Mouse (Mus musculus): ENCODE results near the gene Tnfrsf18. TPM values are rescaled to one million over a fixed set of nuclear protein-coding genes. Genes with fewer than 3 reads are reported as not detected.

Tnfrsf18 gene
- polyA plus RNA-seq, 1 experiment = 7.9 TPM

DNA sequence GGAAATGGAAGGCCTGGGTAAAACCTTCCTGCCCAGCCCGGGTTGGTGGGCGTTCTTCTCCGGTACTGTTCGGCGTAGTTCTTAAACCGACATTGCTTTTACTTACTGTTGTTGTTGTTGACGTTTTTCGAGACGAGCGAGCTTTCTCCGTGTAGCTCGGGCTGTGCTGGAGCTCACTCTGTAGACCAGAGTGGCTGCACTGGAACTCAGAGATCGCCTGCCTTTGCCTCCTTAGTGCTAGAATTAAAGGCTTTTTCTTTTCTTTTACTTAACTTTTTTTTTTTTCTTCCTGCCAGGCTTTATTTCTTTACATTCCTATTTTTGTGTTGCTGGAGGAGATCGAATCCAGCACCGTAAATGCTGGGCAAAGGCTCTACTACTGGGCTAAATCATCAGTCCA lies 32.4 kb upstream of the Tnfrsf18 start:
- Histone ChIP-seq H3K4me3 (replicated peaks; ENCODE audit: control insufficient read depth, low read depth, low read length) (peak overlapping the region; percentile 80), H3K4me1 (ENCODE audit: control insufficient read depth, insufficient read depth, low read length) (peaks cover 8% of the 10 kb centered on the region), H3K27ac (ENCODE audit: control insufficient read depth, insufficient read depth, low read depth, low read length, poor library complexity) (peak overlapping the region; percentile 100)
- TF ChIP-seq CTCF (IDR thresholded peaks at IDR 0.05; ENCODE audit: control insufficient read depth, insufficient read depth, low read length) (no peak), POLR2A (IDR thresholded peaks at IDR 0.05; ENCODE audit: borderline replicate concordance, control insufficient read depth, low read depth, low read length) (no peak)
- WGBS = 3% methylated on average over 15 of the region's 15 CpGs

DNA sequence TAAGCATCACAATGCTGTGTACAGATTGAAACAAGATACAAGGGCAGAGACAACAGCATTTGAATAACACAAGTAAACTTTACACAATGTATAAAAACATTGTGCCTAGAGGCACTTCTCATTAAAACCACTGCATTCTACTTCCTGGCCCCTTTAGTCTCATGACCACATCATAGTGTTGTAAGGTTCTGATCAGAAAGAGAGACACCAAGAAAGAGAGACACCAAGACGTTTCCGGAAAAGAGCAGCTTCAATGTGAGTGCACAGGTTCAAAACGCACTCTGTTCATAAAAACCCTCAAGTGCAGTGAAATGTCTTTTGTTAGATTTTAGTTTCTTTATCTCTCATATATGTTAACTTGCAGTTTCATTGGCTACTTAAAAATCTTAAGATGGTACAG lies 21.9 kb upstream of the Tnfrsf18 start:
- Histone ChIP-seq H3K27ac (ENCODE audit: control insufficient read depth, insufficient read depth, low read depth, low read length, poor library complexity) (no peak overlapping the region), H3K4me1 (ENCODE audit: control insufficient read depth, insufficient read depth, low read length) (no peaks in the 10 kb centered on the region), H3K4me3 (replicated peaks; ENCODE audit: control insufficient read depth, low read depth, low read length) (no peak overlapping the region)
- TF ChIP-seq POLR2A (IDR thresholded peaks at IDR 0.05; ENCODE audit: borderline replicate concordance, control insufficient read depth, low read depth, low read length) = no peak
- TF ChIP-seq CTCF (IDR thresholded peaks at IDR 0.05; ENCODE audit: control insufficient read depth, insufficient read depth, low read length) = no peak
- 84% methylated on average over 3 of the region's 3 CpGs for WGBS

DNA sequence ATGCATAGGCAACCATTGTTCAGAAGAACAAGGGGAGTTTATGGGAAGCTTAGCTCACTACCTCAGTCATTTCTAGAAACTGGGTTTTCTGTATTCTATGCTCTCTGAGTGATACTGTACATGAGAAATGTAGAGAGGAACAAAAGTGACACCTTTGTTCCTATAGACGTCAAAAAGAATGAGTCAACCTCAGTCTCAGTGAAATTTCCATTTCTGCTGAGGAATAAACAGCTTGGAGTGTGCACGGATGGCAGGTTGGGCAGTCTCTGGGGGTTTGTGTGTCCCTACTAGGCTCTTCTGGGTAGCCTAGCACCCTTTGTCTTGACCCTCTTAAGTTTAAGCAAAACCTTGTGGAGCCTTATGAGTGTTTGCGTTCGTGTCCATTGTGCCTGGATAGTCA lies 17.6 kb upstream of the Tnfrsf18 start:
- no peaks in the 10 kb centered on the region; the same call in 1 of the 2 replicates for H3K4me1 ChIP-seq (ENCODE audit: control insufficient read depth, insufficient read depth, low read length)
- TF ChIP-seq CTCF (IDR thresholded peaks at IDR 0.05; ENCODE audit: control insufficient read depth, insufficient read depth, low read length) (no peak), POLR2A (IDR thresholded peaks at IDR 0.05; ENCODE audit: borderline replicate concordance, control insufficient read depth, low read depth, low read length) (no peak)
- H3K27ac ChIP-seq (ENCODE audit: control insufficient read depth, insufficient read depth, low read depth, low read length, poor library complexity) = no peak overlapping the region
- no peak overlapping the region for H3K4me3 ChIP-seq (replicated peaks; ENCODE audit: control insufficient read depth, low read depth, low read length)
- 87% methylated on average over 4 of the region's 4 CpGs for WGBS

DNA sequence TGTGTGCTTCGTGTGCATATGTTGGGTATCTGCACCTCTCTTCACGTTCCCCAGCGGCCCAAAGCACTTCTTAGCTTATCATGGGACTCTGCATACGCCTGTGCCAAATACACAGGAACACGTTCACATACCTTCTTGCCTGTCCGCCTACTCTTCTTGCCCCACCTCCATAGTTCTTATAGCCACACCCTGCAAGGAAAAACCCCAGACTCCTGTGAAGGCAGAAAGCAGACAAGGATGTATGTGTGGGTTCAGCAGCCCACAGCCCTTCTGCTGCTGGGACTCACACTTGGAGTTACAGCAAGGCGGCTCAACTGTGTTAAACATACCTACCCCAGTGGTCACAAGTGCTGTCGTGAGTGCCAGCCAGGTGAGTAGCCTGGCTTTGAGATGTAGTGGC lies 12.3 kb upstream of the Tnfrsf18 start, which contains the start of gene Tnfrsf4:
Tnfrsf4 (plus strand) TSS at position 207 of the 400 bp plus-strand sequence.
- Histone ChIP-seq H3K27ac (ENCODE audit: control insufficient read depth, insufficient read depth, low read depth, low read length, poor library complexity) (no peak within 1 kb of the TSS), H3K4me1 (ENCODE audit: control insufficient read depth, insufficient read depth, low read length) (no peaks in the 10 kb centered on the region; the same call in 1 of the 2 replicates), H3K4me3 (replicated peaks; ENCODE audit: control insufficient read depth, low read depth, low read length) (no peak within 1 kb of the TSS)
- WGBS = 81% methylated on average over 8 of the region's 8 CpGs
- no peak for TF ChIP-seq CTCF (IDR thresholded peaks at IDR 0.05; ENCODE audit: control insufficient read depth, insufficient read depth, low read length)
- no peak for TF ChIP-seq POLR2A (IDR thresholded peaks at IDR 0.05; ENCODE audit: borderline replicate concordance, control insufficient read depth, low read depth, low read length)

DNA sequence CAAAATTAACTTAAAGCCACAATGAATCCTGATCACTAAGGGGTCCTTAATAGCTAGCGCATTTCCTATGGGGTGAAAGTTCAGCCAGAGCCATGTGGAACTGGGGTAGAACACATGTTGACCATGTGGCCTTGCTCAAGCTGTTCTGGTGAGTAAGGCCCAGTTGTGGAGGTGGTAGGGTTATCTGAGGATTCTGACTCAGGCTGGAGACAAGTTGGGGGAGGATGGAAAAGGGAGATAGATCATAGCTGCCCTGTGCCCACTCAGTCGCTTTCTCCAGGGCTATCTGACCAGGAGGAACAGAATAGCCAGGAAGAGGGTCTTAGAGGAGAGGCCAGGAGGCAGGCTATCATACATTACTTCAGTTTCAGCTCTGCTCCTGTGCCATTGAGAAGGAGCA lies 11.5 kb upstream of the Tnfrsf18 start:
- WGBS = 89% methylated on average over 2 of the region's 2 CpGs
- Histone ChIP-seq H3K4me1 (ENCODE audit: control insufficient read depth, insufficient read depth, low read length) (no peaks in the 10 kb centered on the region; the same call in 1 of the 2 replicates), H3K4me3 (replicated peaks; ENCODE audit: control insufficient read depth, low read depth, low read length) (no peak overlapping the region), H3K27ac (ENCODE audit: control insufficient read depth, insufficient read depth, low read depth, low read length, poor library complexity) (no peak overlapping the region)
- TF ChIP-seq POLR2A (IDR thresholded peaks at IDR 0.05; ENCODE audit: borderline replicate concordance, control insufficient read depth, low read depth, low read length) (no peak), CTCF (IDR thresholded peaks at IDR 0.05; ENCODE audit: control insufficient read depth, insufficient read depth, low read length) (no peak)

DNA sequence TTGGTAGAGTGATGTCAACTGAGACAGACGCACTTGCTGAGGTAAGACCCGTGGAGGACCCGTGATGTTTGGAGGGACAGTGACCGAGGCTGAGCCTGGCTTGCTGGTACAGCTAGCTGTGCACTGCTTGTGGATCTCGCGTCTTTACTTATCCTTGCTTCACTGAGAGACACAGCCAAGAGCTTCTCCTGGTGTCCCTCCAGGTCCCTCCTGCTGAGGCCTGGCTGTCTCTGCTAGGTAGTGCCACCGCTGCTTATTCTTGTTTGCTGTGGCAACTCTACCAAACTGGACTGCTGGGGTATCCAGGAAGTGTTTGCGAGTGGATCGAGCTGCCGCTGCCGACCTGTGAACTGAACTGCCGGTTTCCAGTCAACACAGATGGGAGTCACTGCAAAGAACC lies 6.2 kb upstream of the Tnfrsf18 start:
- Histone ChIP-seq H3K4me1 (ENCODE audit: control insufficient read depth, insufficient read depth, low read length) (no peaks in the 10 kb centered on the region), H3K4me3 (replicated peaks; ENCODE audit: control insufficient read depth, low read depth, low read length) (no peak overlapping the region), H3K27ac (ENCODE audit: control insufficient read depth, insufficient read depth, low read depth, low read length, poor library complexity) (no peak overlapping the region)
- no peak for TF ChIP-seq POLR2A (IDR thresholded peaks at IDR 0.05; ENCODE audit: borderline replicate concordance, control insufficient read depth, low read depth, low read length)
- no peak for TF ChIP-seq CTCF (IDR thresholded peaks at IDR 0.05; ENCODE audit: control insufficient read depth, insufficient read depth, low read length)
- 89% methylated on average over 12 of the region's 12 CpGs for WGBS

DNA sequence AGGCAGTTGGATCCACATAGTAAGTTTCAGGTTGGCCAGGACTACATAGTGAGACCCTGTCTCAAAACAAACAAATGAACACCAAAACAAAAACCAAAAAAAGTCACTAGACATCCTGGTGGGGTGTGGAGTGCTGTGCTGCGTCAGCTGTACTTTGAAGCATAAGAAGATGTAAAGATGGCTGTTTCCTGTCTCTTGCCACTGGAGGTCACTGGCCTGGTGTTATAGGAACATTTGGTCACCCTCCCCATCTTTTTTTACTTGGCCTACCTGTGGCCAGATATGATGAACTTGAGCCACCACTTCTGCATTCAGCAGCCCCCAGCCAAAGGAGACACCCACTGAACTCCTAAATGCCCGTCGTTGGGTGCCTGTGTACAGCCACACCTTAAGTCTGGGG lies 4.6 kb upstream of the Tnfrsf18 start:
- Histone ChIP-seq H3K4me1 (ENCODE audit: control insufficient read depth, insufficient read depth, low read length) (peaks cover 4% of the 10 kb centered on the region; the same call in 1 of the 2 replicates), H3K27ac (ENCODE audit: control insufficient read depth, insufficient read depth, low read depth, low read length, poor library complexity) (no peak overlapping the region), H3K4me3 (replicated peaks; ENCODE audit: control insufficient read depth, low read depth, low read length) (no peak overlapping the region)
- no peak for TF ChIP-seq POLR2A (IDR thresholded peaks at IDR 0.05; ENCODE audit: borderline replicate concordance, control insufficient read depth, low read depth, low read length)
- no peak for TF ChIP-seq CTCF (IDR thresholded peaks at IDR 0.05; ENCODE audit: control insufficient read depth, insufficient read depth, low read length)
- WGBS = 52% methylated on average over 3 of the region's 3 CpGs

DNA sequence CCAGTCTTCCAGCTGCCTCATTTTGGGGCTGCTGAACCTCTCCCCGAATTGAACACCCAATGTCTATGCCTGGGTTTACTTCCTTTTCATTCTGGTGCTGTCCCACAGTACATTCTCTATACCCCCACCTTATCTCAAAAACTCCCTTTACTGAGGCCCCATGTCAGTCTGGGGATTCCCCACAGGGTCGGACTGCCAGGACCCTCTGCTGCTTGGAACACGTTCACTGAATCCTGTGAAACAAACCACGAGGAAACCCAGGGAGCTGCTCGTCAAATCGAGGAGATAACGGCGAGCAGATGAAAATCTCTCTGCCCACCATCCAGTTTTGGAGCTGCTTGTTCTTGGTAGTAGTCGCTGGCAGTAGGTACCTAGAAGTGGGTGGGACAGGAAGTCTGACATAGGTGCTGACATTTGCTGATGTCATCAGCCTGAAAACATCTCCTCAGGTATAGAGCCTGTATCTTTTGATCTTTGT lies 4.0 kb upstream of the Tnfrsf18 start:
- no peak overlapping the region for H3K4me3 ChIP-seq (replicated peaks; ENCODE audit: control insufficient read depth, low read depth, low read length)
- 26% methylated on average over 9 of the region's 9 CpGs for WGBS
- peak overlapping the region; percentile 37; the same call in 1 of the 2 replicates for H3K27ac ChIP-seq (ENCODE audit: control insufficient read depth, insufficient read depth, low read depth, low read length, poor library complexity)
- peaks cover 5% of the 10 kb centered on the region; the same call in 1 of the 2 replicates for H3K4me1 ChIP-seq (ENCODE audit: control insufficient read depth, insufficient read depth, low read length)
- TF ChIP-seq CTCF (IDR thresholded peaks at IDR 0.05; ENCODE audit: control insufficient read depth, insufficient read depth, low read length) (no peak), POLR2A (IDR thresholded peaks at IDR 0.05; ENCODE audit: borderline replicate concordance, control insufficient read depth, low read depth, low read length) (no peak)

DNA sequence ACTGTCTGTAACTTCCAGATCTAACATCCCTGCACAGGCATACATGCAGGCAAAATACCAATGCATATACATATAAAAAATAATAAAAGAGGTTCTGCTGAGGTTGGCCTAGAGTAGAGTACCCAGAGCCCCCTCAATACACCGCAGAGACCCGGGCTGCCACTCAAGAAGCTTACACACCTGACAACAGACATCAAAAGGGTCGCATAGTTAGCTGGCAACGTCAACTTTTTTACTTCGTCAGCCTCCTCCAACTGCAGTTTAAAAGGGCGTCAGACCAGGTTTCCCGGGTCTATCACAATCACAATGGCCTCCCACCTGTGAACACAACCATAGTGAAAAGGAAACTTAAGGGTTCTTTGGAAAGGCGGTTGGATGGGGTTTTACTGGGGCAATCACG lies 2.4 kb upstream of the Tnfrsf18 start:
- no peak for TF ChIP-seq CTCF (IDR thresholded peaks at IDR 0.05; ENCODE audit: control insufficient read depth, insufficient read depth, low read length)
- TF ChIP-seq POLR2A (IDR thresholded peaks at IDR 0.05; ENCODE audit: borderline replicate concordance, control insufficient read depth, low read depth, low read length) = no peak
- H3K27ac ChIP-seq (ENCODE audit: control insufficient read depth, insufficient read depth, low read depth, low read length, poor library complexity) = no peak overlapping the region
- peaks cover 5% of the 10 kb centered on the region; the same call in 1 of the 2 replicates for H3K4me1 ChIP-seq (ENCODE audit: control insufficient read depth, insufficient read depth, low read length)
- H3K4me3 ChIP-seq (replicated peaks; ENCODE audit: control insufficient read depth, low read depth, low read length) = no peak overlapping the region
- 89% methylated on average over 9 of the region's 9 CpGs for WGBS
